Mouse (Mus musculus) MEL (cell line): ENCODE measurements around the gene Nell2.

Experiments used
- CHD1 ChIP-seq: IDR thresholded peaks from 2 replicates; pipeline ENCODE4 v1.6.1; 2012; ENCODE audit warnings: low read depth, mild to moderate bottlenecking, inconsistent platforms, low read length, improper control_type of control experiment
- CTCF ChIP-seq, 3 experiments: IDR thresholded peaks in 2 of 3; conservative IDR thresholded peaks in 1 of 3; 2 replicates each; pipeline ENCODE4 v1.5.1; 2011 to 2012; ENCODE audit warnings: low read length in 3 of 3, low read depth in 2 of 3, mild to moderate bottlenecking in 2 of 3, improper control_type of control experiment in 1 of 3, inconsistent platforms in 1 of 3, mixed read lengths in 1 of 3, moderate library complexity in 1 of 3; ENCODE audit not compliant: control insufficient read depth in 1 of 3, insufficient read depth in 1 of 3, poor library complexity in 1 of 3, severe bottlenecking in 1 of 3
- E2F4 ChIP-seq: IDR thresholded peaks from 2 replicates; pipeline ENCODE4 v1.6.1; 2011; ENCODE audit warnings: low read depth, low read length, improper control_type of control experiment, borderline replicate concordance
- EP300 ChIP-seq, 2 experiments: IDR thresholded peaks; 2 replicates each; pipeline ENCODE4 v1.6.1; 2011; ENCODE audit warnings: improper control_type of control experiment in 2 of 2, low read length in 2 of 2, low read depth in 1 of 2, mild to moderate bottlenecking in 1 of 2
- MAFK ChIP-seq: IDR thresholded peaks from 2 replicates; pipeline ENCODE4 v1.6.1; 2011; ENCODE audit warnings: low read depth, mild to moderate bottlenecking, low read length, improper control_type of control experiment, borderline replicate concordance
- MAX ChIP-seq: IDR thresholded peaks from 2 replicates; pipeline ENCODE4 v1.6.1; 2011; ENCODE audit warnings: low read length, improper control_type of control experiment
- POLR2A ChIP-seq, 2 experiments: IDR thresholded peaks; 2 replicates each; pipeline ENCODE4 v1.6.1; 2011 to 2012; ENCODE audit warnings: low read length in 2 of 2, mild to moderate bottlenecking in 2 of 2, control low read depth in 1 of 2, improper control_type of control experiment in 1 of 2, low read depth in 1 of 2, moderate library complexity in 1 of 2; ENCODE audit not compliant: control insufficient read depth in 1 of 2, insufficient read depth in 1 of 2, poor library complexity in 1 of 2
- POLR2AphosphoS2 ChIP-seq: IDR thresholded peaks from 2 replicates; pipeline ENCODE4 v1.6.1; 2011; ENCODE audit warnings: low read length, improper control_type of control experiment
- TCF12 ChIP-seq: IDR thresholded peaks from 2 replicates; pipeline ENCODE4 v1.6.1; 2014; ENCODE audit warnings: low read depth, mild to moderate bottlenecking, inconsistent platforms, low read length, improper control_type of control experiment, moderate library complexity

GRCm38 (mm10) chr15:95047486-95047885, 480.9 kb downstream of the Nell2 start:
- TF ChIP-seq TCF12 (no peak), EP300 (IDR thresholded peaks at IDR 0.05; ENCODE audit: low read depth in 1 of 2, low read length in 2 of 2) (no peak), CTCF (IDR thresholded peaks at IDR 0.05 in 2 of 3, conservative IDR thresholded peaks at IDR 0.05 in 1 of 3; ENCODE audit: control insufficient read depth in 1 of 3, insufficient read depth in 1 of 3, low read depth in 2 of 3, low read length in 3 of 3, poor library complexity in 1 of 3, severe bottlenecking in 1 of 3) (no peak), E2F4 (no peak), POLR2AphosphoS2 (no peak), POLR2A (IDR thresholded peaks at IDR 0.05; ENCODE audit: control insufficient read depth in 1 of 2, insufficient read depth in 1 of 2, low read depth in 1 of 2, low read length in 2 of 2, poor library complexity in 1 of 2) (no peak), MAX (no peak), CHD1 (no peak), MAFK (no peak)
